Mouse (Mus musculus): Measurements from ENCODE around the gene Kptn. TPM values are rescaled to one million over a fixed set of nuclear protein-coding genes. Genes with fewer than 3 reads are reported as not detected.

Gene Kptn
- polyA plus RNA-seq, 1 experiment from 2014 or later = 41.2 TPM

DNA sequence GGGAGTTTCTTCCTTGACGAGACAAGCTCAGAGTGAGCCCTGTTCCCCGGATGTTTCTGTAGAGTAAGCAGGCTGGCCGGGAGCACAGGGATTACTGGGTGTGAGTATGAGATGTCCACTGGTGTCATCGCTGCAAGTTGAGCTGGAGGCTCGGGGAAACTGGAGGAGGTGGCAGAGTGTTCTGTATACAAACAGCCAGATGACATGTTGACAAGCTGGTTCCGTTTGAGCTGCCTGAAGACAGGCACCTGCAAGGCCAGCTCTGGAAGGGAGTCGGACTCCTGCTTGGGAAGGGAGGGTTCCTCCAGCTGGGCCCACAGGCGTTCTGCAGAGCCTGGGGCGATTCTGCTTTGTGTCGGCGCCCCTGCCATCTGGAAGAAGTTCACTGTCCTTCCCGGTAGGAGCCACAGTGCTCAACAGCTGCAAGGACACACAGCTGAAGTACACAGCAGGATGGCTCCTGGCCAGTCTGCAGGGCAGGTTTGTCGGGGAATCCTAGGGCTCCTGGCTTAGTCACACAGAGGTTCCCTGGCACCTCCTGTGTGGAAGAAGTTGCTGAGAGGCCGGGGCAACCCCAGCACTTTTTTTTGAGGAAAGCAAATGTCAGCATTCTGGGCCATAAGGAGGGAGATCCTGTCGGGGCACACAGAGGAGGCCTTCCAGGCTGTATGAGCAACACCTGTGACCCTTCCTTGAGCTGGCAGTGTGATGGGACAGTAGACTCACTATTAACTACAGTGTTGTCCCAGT lies 17.8 kb upstream of the Kptn start:
- Histone ChIP-seq H3K36me3 (peaks cover 50% of the 10 kb centered on the region), H3K27ac (no peak overlapping the region), H3K4me2 (replicated peaks) (no peak overlapping the region), H3K9me3 (no peaks in the 10 kb centered on the region), H3K4me1 (replicated peaks) (peaks cover 61% of the 10 kb centered on the region), H3K27me3 (no peaks in the 10 kb centered on the region), H3K4me3 (replicated peaks) (no peak overlapping the region), H3K9ac (replicated peaks) (peak overlapping the region; percentile 4; the same call in 1 of the 2 replicates)
- 78% methylated on average over 15 of the region's 15 CpGs for WGBS
- ATAC-seq = no peak

DNA sequence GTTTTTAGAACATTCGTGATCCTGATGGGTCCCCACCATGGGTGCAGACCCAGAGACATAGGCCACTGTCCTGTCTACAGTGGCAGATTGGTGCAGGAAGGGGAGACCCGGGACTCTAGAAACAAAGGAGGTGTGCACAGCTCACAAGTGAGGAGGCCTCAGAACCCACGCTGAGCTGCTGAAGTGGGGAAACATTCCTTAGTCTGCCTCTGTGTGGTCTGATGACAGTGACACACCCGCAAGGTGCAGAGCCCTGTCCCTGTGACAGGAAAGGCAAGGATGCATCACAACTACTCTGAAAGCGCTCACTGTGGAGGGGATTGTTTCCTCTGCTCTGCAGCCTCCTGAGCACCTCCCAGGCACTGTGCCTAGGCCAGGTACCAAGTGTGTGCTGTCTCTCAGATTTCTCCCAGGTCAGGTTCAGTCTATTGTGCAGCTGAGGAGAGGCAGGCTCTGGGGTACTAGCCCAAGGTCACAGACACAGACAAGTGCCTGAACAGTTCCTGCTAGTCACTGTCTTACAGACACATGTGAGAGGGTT lies 16.9 kb upstream of the Kptn start:
- ATAC-seq = no peak
- peaks cover 57% of the 10 kb centered on the region for H3K4me1 ChIP-seq (replicated peaks)
- no peaks in the 10 kb centered on the region for H3K9me3 ChIP-seq
- H3K36me3 ChIP-seq = peaks cover 57% of the 10 kb centered on the region
- H3K4me2 ChIP-seq (replicated peaks) = no peak overlapping the region
- peak overlapping the region; percentile 51 for H3K27ac ChIP-seq
- H3K4me3 ChIP-seq (replicated peaks) = no peak overlapping the region
- no peak overlapping the region; the same call in 1 of the 2 replicates for H3K9ac ChIP-seq (replicated peaks)
- WGBS = 93% methylated on average over 5 of the region's 5 CpGs
- H3K27me3 ChIP-seq = no peaks in the 10 kb centered on the region

DNA sequence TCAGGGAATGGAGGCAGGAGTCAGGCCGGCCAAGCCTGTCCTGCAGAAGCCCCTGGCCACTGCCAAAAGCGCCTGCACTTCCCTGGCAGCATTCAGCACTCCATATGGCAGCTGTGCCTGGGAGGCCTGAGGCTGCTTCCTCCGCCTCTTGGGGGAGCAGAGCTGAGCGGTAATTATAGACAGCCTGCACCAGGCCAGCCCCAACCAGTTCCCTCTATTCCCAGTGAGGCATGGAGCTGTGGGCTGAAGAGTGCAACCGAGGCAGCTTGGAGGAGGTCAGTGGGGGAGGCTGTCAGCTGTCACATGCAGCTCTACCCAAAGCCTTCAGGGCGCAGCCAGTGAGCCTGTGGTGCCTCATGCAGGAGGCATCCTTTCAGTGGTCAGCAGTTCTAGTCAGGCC lies 15.9 kb upstream of the Kptn start:
- peak; percentile 55 for ATAC-seq
- no peaks in the 10 kb centered on the region for H3K9me3 ChIP-seq
- H3K27ac ChIP-seq = peak overlapping the region; percentile 51
- no peak overlapping the region for H3K4me3 ChIP-seq (replicated peaks)
- no peaks in the 10 kb centered on the region for H3K27me3 ChIP-seq
- H3K9ac ChIP-seq (replicated peaks) = no peak overlapping the region
- peaks cover 57% of the 10 kb centered on the region for H3K4me1 ChIP-seq (replicated peaks)
- peaks cover 67% of the 10 kb centered on the region for H3K36me3 ChIP-seq
- H3K4me2 ChIP-seq (replicated peaks) = no peak overlapping the region
- WGBS = 76% methylated on average over 6 of the region's 6 CpGs

DNA sequence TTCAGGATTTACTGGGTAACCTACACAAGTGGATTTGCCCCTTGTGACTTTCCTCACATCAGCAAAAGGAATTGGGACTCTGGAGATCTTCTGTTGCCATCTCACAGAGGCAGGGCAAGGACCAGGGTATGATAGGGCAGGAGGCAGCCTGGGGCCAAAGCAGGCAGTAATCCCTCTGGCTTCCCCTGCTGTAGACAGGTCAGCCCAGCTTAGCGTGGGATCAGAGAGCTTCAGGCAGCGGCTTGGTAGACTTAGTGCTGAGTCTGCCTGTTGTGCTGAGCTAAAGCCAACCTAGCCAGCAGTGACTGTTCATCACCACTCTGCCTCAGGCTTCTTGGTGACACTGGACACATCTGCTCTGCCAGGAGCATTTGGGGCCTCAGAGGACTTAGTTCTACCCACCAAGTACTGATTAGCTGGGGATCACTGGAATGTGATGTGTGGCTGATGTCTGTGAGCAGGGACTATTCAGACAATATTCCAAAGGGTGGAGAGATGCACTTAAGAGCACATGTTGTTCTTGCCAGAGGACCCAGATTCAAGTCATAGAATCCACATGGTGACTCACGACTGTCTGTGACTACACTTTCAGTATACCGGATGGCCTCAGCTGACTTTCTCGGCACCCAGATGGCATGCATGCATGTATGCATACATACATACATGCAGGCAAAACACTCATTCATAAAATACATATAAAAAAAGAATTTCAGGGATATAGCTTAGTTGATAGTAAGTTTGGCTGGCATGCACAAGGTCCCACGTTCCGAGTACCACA lies 14.9 kb upstream of the Kptn start:
- Histone ChIP-seq H3K27ac (0 out of 2 replicates have a peak overlapping the region, but pooled peaks have one; percentile 51), H3K27me3 (no peaks in the 10 kb centered on the region), H3K4me3 (replicated peaks) (no peak overlapping the region), H3K9me3 (no peaks in the 10 kb centered on the region), H3K4me1 (replicated peaks) (peaks cover 47% of the 10 kb centered on the region), H3K9ac (replicated peaks) (peak overlapping the region; percentile 32; the same call in 1 of the 2 replicates), H3K36me3 (peaks cover 77% of the 10 kb centered on the region), H3K4me2 (replicated peaks) (no peak overlapping the region)
- WGBS = 88% methylated on average over 7 of the region's 7 CpGs
- ATAC-seq = no peak

DNA sequence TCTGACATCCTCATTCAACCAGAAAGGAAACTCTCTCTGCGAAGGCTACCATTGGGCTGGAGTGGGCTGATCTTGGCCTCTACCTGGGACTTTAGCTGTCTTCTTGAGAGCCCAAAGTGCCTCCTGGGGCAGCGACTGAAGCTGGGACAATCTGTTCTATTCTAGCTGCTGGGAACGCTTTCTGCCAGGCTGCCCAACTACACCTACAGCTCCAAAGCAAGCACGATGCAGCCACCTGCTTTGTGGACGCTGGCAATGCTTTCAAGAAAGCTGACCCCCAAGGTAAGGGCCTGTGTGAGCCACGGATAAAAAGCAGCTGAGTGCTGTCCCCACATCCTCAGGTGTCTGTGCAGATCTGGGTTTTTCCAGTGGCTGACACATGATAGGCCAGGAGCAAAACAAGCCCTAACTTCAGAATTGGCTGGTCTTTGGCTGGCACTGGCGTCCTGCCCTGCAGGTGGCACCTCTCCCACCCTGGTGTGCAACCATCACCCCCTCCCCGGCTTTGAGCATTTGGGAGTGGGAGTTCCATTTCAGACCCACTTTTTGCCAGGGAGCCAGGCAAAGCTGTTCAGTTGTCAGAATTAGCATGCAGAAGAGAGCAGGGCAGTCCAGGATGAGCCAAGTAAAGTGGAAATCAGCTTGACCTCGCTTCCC lies 10.7 kb upstream of the Kptn start:
- Histone ChIP-seq H3K4me3 (replicated peaks) (no peak overlapping the region), H3K27ac (no peak overlapping the region), H3K9me3 (no peaks in the 10 kb centered on the region), H3K4me1 (replicated peaks) (peaks cover 7% of the 10 kb centered on the region; the same call in 1 of the 2 replicates), H3K27me3 (no peaks in the 10 kb centered on the region), H3K4me2 (replicated peaks) (no peak overlapping the region), H3K9ac (replicated peaks) (no peak overlapping the region; the same call in 1 of the 2 replicates), H3K36me3 (peaks cover 90% of the 10 kb centered on the region)
- no peak for ATAC-seq
- 93% methylated on average over 9 of the region's 9 CpGs for WGBS

DNA sequence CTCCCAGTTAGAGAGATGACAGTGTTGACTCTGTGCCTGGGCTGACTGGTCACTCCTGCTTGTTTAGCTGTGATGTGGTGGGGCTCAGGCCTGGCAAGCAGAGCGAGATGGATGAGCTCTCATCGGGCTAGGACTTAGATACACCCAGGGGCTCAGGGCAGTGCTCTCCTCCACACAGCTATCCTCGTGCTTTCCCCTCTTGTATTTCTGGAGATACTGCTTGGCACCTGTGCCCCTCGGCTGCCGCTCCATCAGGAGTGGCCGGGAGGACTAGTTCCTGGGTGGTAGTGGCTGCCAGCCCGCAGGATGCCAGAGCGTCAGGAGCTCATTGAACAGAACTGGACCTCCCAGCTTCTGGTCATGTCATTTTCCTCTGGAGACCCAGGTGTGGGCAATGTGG lies 9.5 kb upstream of the Kptn start:
- WGBS = 97% methylated on average over 8 of the region's 8 CpGs
- ATAC-seq = no peak
- Histone ChIP-seq H3K4me2 (replicated peaks) (no peak overlapping the region), H3K27me3 (no peaks in the 10 kb centered on the region), H3K27ac (no peak overlapping the region), H3K9ac (replicated peaks) (no peak overlapping the region), H3K36me3 (peaks cover 90% of the 10 kb centered on the region), H3K4me1 (replicated peaks) (no peaks in the 10 kb centered on the region), H3K4me3 (replicated peaks) (no peak overlapping the region), H3K9me3 (no peaks in the 10 kb centered on the region)

DNA sequence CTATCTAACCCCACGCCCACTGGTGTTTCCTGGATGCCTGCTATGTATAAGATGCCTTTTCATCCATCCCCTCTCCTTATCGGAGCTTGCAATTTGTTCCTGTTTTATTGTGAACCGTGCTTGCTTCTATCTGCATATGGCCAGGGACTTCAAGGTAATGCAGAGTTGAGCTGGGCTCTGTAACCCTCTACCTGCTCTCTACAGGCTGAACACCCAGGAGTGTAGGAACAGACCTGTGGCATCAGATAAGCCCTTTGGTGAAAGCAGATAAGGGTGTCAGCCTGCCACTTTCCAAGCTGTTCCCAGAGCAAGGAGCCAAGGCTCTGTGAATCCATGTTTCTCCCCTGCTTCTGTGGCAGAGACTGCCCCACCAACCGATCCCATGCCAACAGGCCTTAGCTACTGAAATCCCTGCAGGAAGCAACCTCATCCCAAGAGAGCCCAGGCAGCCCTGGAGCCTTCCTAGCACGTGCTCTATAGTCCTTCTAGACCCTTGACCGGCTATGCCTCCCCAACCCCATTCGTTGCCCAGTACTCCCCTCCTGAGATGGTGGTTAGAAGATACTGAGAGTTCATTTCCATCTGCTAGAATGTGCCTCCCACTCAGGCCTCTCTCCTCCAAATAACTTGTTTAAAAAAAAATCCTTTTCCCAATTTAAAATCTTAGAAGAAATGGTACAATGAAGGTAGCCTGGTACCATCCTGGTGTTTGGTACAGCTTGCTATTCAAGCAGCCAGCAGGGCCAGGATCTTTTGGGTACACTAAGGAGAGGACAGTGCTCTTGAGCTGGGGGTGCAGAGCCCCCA lies 8.2 kb upstream of the Kptn start:
- no peak overlapping the region for H3K4me3 ChIP-seq (replicated peaks)
- H3K27me3 ChIP-seq = no peaks in the 10 kb centered on the region
- no peaks in the 10 kb centered on the region for H3K4me1 ChIP-seq (replicated peaks)
- no peaks in the 10 kb centered on the region for H3K9me3 ChIP-seq
- no peak for ATAC-seq
- no peak overlapping the region for H3K4me2 ChIP-seq (replicated peaks)
- no peak overlapping the region for H3K27ac ChIP-seq
- H3K9ac ChIP-seq (replicated peaks) = 0 out of 2 replicates have a peak overlapping the region, but pooled peaks have one; percentile 16
- peaks cover 94% of the 10 kb centered on the region for H3K36me3 ChIP-seq
- whole genome bisulfite sequencing = 93% methylated on average over 7 of the region's 7 CpGs

DNA sequence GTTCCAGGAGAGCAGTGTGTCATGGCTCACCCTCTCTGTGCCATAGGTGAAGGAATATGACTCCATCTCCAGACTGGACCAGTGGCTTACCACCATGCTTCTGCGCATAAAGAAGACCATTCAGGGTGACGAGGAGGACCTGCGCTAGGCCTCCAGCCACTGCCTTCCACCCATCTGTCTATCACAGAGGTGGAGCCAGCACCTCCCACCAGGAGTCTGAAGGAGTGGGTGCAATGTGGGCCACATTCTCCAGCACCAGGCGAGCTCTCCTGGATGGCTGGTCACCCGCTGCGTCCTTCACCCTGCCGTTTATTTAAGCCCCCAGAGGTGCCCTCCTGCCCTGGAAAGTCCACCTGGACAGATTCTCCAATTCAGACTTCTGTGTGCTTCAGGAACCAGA lies 3.3 kb upstream of the Kptn start:
- no peak for ATAC-seq
- peaks cover 63% of the 10 kb centered on the region for H3K36me3 ChIP-seq
- no peak overlapping the region for H3K27ac ChIP-seq
- H3K9me3 ChIP-seq = no peaks in the 10 kb centered on the region
- no peaks in the 10 kb centered on the region for H3K27me3 ChIP-seq
- no peak overlapping the region for H3K4me3 ChIP-seq (replicated peaks)
- 98% methylated on average over 7 of the region's 7 CpGs for WGBS
- H3K9ac ChIP-seq (replicated peaks) = no peak overlapping the region
- H3K4me2 ChIP-seq (replicated peaks) = no peak overlapping the region
- H3K4me1 ChIP-seq (replicated peaks) = peaks cover 16% of the 10 kb centered on the region

DNA sequence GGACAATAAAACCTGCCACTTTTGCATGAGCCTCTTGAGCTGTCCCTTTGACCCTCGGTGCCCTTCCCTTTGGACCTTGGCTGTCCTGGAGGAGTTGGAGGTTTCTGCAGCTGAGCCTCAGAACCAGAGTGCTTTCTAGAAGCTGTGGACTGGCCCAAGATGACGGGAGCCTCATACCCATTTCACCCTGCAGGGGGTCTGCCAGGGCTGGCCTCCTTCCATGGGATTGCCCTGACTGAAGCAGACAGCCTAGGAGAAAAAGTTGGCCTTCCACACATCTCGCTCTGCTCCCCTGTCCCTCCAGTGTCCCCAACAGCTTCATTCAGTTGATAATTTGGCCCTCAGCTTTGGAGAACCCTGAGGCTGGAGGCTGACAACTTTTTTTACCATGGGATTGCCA lies 2.6 kb upstream of the Kptn start:
- Histone ChIP-seq H3K9ac (replicated peaks) (no peak overlapping the region), H3K4me2 (replicated peaks) (no peak overlapping the region), H3K27me3 (no peaks in the 10 kb centered on the region), H3K36me3 (peaks cover 56% of the 10 kb centered on the region), H3K4me3 (replicated peaks) (no peak overlapping the region), H3K9me3 (no peaks in the 10 kb centered on the region), H3K27ac (no peak overlapping the region), H3K4me1 (replicated peaks) (peaks cover 16% of the 10 kb centered on the region)
- WGBS = 89% methylated on average over 3 of the region's 3 CpGs
- ATAC-seq = no peak

DNA sequence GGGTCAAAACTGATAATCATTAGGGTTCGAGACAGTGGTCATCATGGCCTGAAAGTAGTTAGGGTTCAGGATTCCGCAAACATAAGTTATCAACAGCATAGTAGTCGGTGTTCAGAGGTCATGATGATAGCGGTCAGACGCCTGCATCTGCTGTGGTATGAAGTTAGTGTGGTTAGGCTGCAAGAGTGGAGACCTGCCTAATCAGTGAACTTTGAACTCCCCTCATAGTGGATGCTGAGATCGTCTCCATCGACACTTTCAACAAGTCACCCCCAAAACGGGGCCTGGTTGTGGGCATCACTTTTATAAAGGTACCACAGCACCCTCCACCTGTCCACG lies 536 bp downstream of the Kptn start:
- peak; percentile 65 for ATAC-seq
- Histone ChIP-seq H3K4me2 (replicated peaks) (peak overlapping the region; percentile 64), H3K4me1 (replicated peaks) (peaks cover 16% of the 10 kb centered on the region), H3K36me3 (peaks cover 41% of the 10 kb centered on the region), H3K27me3 (no peaks in the 10 kb centered on the region), H3K9me3 (no peaks in the 10 kb centered on the region), H3K27ac (no peak overlapping the region), H3K4me3 (replicated peaks) (peak overlapping the region; percentile 65), H3K9ac (replicated peaks) (no peak overlapping the region; the same call in 1 of the 2 replicates)
- WGBS = 49% methylated on average over 9 of the region's 9 CpGs

DNA sequence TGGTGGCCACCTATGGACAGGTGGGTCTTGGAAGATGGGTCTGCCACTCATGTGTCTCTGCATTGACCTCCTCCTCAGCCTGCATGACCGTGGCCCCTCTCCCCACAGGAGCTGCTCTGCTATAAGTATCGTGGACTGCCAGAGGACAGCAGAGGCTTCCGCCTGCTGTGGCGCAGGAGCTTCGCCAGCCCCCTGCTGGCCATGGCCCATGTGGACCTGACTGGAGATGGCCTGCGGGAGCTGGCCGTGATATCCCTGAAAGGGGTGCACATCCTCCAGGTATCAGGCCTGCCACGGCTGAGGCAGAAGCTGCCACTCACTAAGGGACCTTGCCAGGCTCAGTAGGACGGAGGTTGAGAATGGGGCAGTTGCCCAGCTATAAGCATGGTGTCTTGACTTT lies 6.1 kb downstream of the Kptn start:
- Histone ChIP-seq H3K27ac (no peak overlapping the region), H3K4me3 (replicated peaks) (no peak overlapping the region), H3K36me3 (peaks cover 30% of the 10 kb centered on the region), H3K9ac (replicated peaks) (no peak overlapping the region), H3K27me3 (no peaks in the 10 kb centered on the region), H3K4me1 (replicated peaks) (peaks cover 24% of the 10 kb centered on the region), H3K4me2 (replicated peaks) (no peak overlapping the region), H3K9me3 (no peaks in the 10 kb centered on the region)
- ATAC-seq = no peak
- 87% methylated on average over 9 of the region's 9 CpGs for WGBS
